Mouse (Mus musculus): Measurements from ENCODE around the gene Slc25a11.

- TF ChIP-seq EP300 (IDR thresholded peaks at IDR 0.05; ENCODE audit: low read depth) (no peak), CTCF (IDR thresholded peaks at IDR 0.05; ENCODE audit: low read depth) (no peak)
Observed at GRCm38 (mm10) chr11:70630129-70630528, 17.1 kb downstream of the Slc25a11 start.

All from liver, embryonic 14.5 days (tissue).